Mouse (Mus musculus) adipocyte (in vitro differentiated cells): Measurements from ENCODE around the gene Pds5b.
A peak's percentile ranks its signal among the peaks of the same experiment; 100 is the strongest.
"Not testable (repeated sequence)": the region's sequence is repeated elsewhere in the genome, so short reads cannot be mapped to it uniquely, and the experiment has no call there.

Experiments
- DNase-seq: peaks from one replicate; pipeline ENCODE4 v3.0.0-alpha.2; 2016; ENCODE audit warnings: low spot score

Pds5b gene

GRCm38 (mm10) chr5:150702714-150703113 is 29.2 kb downstream of the Pds5b start:
- DNase-seq = peak; percentile 74

GRCm38 (mm10) chr5:150706651-150707050 is 33.1 kb downstream of the Pds5b start:
- not testable (repeated sequence) for DNase-seq

GRCm38 (mm10) chr5:150707181-150707580 is 33.6 kb downstream of the Pds5b start:
- not testable (repeated sequence) for DNase-seq

- DNase-seq = no peak
These were observed 38.0 kb downstream of the Pds5b start for GRCm38 (mm10) chr5:150711503-150711902.

GRCm38 (mm10) chr5:150713431-150713830 is 39.9 kb downstream of the Pds5b start:
- no peak for DNase-seq

- DNase-seq = peak; percentile 30
These were observed 44.2 kb downstream of the Pds5b start for GRCm38 (mm10) chr5:150717775-150718174.

GRCm38 (mm10) chr5:150724641-150725040 is 51.1 kb downstream of the Pds5b start:
- no peak for DNase-seq

- DNase-seq = not testable (repeated sequence)
These were observed 63.5 kb downstream of the Pds5b start for GRCm38 (mm10) chr5:150737028-150737427.

GRCm38 (mm10) chr5:150739311-150739710 is 65.8 kb downstream of the Pds5b start:
- no peak for DNase-seq

- no peak for DNase-seq
These were observed 67.1 kb downstream of the Pds5b start for GRCm38 (mm10) chr5:150740597-150740996.

GRCm38 (mm10) chr5:150756623-150757022 is 83.1 kb downstream of the Pds5b start:
- no peak for DNase-seq

- DNase-seq = no peak
These were observed 98.9 kb downstream of the Pds5b start for GRCm38 (mm10) chr5:150772403-150772802.

- no peak for DNase-seq
These were observed 99.5 kb downstream of the Pds5b start for GRCm38 (mm10) chr5:150773083-150773482.

GRCm38 (mm10) chr5:150788261-150788660 is 114.7 kb downstream of the Pds5b start:
- no peak for DNase-seq

DNA sequence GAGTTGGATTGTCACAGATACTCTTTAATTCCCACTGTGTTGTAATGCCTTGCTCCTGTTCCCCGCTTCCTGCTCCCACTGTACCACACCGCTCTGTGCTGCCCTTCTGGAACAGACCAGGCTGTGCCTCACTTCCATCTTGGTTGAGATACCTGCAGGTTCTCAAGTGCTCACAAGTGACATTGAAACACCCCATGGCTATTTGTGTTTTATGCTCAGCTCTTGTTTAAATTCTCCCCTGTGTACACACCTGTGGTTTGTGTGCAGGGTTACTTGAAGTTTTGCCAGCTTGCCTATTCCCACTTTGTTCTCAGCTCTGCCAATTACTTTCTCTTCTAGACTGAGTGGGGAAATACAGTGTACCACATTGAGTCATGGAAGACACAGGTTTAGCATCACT is 115.5 kb downstream of the Pds5b start:
- DNase-seq = no peak

DNA sequence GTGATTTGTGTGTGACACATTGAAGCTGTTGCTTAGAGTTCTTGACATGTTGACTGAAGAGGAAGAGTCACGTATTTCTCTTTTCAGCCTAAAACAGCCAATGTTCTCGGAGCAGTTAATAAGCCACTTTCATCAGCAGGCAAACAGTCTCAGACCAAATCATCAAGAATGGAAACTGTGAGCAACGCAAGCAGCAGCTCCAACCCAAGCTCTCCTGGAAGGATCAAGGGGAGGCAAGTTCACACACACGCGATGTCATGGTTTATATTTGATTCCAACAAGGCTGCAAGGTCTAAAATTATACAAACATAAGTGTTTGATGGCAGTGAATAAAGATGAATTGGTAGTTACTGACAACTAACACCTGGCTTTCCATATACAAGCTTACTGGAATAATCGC is 120.6 kb downstream of the Pds5b start:
- no peak for DNase-seq

DNA sequence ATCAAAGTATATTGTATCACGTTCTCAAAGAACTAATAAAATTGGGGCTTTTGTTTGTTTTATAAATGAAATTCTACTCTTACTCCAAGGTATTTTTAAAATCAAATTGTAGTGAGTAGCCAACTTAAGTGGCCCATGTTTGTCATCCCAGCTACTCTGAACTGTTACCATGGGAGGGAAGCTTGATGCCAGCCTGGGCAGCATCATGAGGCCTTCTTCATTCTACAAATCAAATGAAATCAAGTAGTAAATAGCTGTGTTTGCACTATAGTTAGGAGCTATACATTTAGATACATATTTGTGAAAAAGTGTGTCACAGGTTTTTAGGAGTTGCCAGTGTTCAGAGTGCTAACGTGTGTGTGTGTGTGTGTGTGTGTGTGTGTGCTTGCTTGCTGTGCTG is 126.5 kb downstream of the Pds5b start:
- DNase-seq = no peak

GRCm38 (mm10) chr5:150814111-150814990 is 140.8 kb downstream of the Pds5b start:
- no peak for DNase-seq

DNA sequence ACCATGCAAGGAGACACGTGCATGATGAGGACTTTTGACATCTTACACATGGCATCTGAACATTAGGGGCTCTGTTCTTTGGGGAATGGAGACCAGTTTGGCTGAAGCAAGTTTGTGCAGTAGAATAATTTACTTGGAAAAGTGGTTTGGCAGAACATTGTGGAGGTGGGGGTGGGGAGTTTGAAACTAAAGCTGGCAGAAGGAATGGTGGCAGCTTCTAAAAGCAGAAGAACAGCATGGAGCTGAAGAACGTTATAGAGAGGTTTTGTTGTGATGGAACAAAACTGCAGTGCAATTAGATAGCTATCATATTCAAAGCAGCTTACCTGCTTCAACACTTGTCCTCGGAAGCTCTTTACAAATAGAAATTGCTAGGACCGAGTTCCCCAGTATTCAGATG is 141.9 kb downstream of the Pds5b start:
- DNase-seq = no peak

GRCm38 (mm10) chr5:150816775-150817174 is 143.2 kb downstream of the Pds5b start:
- no peak for DNase-seq

DNA sequence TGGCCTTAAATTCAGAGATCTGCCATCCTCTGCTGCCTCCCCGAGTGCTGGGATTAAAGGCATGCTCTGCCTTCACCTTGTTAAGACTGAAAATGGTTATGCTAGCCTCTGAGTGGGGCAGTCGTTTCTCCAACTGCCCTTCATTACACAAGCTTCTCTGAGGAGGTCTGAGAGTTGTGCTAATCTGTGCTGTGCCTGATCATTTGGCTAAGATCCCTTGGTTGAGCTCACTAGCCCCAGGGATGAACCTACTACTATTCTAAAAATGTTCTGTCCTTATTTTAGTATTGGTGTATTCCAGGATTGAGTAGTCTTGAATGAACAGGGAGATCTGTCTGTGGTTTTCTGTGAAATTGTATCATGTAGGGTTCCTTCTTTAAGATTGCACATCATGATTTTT is 144.5 kb downstream of the Pds5b start:
- peak; percentile 52 for DNase-seq

DNA sequence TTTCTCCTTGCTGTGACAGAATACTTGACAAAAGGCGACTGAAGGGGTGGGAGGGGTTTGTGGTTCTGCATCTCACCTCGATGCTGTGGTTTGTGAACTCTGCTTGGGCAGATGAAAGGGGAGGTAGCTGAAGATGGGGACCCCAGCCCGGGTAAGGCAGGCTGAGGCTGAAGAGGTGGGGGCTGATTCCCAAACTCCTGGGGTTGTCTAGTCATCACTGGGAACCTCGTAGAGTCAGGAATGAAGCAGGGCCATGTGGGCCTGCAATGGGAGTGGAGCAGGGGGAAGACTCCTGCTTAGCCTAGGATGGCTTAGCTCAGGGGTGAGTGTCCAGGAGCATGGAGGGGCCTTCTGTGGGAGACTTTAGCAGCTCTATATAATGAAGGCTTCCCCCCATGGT is 145.3 kb downstream of the Pds5b start:
- no peak for DNase-seq

GRCm38 (mm10) chr5:150819520-150819919 is 146.0 kb downstream of the Pds5b start:
- DNase-seq = no peak

DNA sequence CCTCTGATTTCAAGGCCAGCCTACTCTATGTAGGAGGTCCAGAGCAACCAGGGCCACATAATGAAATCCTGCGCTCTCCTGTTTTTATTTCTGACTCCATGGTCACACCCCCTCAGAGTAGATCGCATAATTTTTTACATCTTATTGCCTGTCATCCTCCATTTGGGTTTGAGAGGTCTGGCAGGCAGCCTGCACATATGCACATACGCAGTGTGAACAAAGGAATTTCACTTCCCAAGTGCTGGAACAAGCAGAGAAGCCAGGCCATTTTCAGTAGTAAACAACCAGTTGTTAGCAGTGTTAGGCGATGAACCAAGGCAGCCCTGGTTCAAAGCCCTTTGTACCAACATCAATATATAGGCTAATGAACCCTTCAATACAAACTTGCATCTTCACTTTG is 147.6 kb downstream of the Pds5b start:
- DNase-seq = no peak
